Mouse (Mus musculus): Measurements from ENCODE around the gene Ank.

Gene Ank

GRCm38 (mm10) chr15:27598786-27599385, 132.4 kb downstream of the Ank start:
- DNase-seq (ENCODE audit: low read depth), result no peak

DNA sequence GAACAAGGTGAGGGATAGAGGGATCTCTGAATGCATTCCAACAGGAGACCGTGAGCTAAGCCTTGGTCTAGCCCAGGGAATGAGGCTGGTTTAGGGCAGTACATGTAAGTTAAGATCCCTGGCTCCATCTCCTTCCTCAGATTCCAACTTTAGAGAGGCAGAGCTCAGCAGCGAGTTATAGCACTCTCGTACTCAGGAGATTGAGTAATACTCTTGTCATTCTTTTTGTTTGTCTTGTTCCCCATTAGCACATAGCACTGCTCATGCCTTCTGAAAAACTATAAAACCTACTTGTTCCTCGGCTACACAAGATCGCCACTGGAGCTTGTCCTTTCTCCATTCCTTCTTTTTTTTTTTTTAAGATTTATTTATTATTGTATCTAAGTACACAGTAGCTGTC, 134.0 kb downstream of the Ank start:
- no peak for DNase-seq (ENCODE audit: low read depth)

GRCm38 (mm10) chr15:27604558-27604957, 138.1 kb downstream of the Ank start:
- DNase-seq (ENCODE audit: low read depth), result no peak

DNA sequence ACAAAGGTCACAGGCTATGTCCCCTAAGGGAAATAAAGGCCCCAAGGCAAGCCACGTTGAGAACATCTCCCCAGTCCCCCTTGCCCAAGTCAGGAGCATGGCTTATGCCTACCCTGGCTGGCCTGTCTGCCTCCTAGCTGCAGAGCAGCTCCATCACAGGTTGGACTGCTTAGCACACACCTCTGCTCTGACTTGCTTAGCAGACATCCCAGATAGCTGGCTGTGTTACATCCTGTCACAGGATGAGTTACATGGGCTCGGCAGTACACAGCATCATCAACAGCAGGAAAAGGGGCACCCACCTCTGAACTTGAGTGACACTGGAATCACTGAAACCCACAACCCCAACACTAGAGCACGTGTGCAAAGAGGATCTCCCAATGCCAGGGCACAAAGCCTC, 138.8 kb downstream of the Ank start:
- DNase-seq (ENCODE audit: low read depth), result no peak

GRCm38 (mm10) chr15:27609554-27609953, 143.1 kb downstream of the Ank start:
- DNase-seq (ENCODE audit: low read depth), result peak; percentile 90

DNA sequence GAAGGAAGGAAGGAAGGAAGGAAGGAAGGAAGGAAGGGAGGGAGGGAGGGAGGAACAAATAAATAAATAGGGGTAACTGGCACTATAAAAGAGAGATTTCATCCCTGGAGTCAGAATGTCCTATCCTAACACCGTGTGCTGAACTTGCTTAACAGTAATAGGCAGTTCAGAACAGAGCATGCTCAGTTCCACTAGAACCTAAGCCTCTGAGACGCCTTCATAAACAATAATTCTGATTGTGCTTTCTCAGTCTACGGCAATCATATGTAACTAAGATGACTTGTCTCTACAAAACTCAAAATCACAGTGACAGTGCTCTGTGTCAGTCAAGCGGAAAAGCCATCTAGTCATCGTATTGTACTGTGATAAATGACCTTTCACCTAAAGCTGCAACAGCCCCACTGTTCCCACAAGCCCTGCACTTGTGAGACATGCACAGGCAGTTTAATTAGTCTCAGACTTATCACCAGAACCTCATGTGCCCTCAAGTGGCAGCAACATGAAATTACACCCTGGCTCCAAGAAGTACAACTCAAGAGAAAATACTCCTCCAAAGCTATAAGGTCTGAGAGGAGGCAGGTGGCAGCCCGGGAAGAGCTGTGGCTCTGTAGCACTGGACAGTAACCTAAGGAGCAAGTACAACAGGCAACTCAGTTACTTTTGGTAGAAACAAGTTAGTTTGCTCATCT, 146.2 kb downstream of the Ank start:
- peak; percentile 86 for DNase-seq (ENCODE audit: low read depth)

- no peak for DNase-seq (ENCODE audit: low read depth)
Measured at GRCm38 (mm10) chr15:27613255-27613654, 146.8 kb downstream of the Ank start.

DNA sequence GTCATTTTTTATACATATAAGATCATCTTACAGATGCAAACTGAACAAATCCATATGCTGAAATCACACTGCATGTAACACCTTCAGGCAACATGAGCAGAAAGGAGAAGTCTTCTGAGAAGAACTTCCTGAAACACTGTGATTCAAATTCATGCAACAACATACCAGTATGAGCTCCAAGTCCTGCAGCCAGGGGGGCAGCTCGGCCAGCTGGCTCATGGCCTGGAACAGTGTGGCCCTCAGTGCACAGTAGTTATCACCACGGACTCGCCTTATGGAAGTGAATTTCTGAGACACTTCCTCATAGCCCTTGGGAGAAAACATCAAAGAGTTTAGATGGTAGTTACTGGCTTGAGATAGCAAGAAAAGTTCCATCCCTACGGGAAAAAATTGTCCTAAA, 149.7 kb downstream of the Ank start:
- DNase-seq (ENCODE audit: low read depth), result no peak

DNA sequence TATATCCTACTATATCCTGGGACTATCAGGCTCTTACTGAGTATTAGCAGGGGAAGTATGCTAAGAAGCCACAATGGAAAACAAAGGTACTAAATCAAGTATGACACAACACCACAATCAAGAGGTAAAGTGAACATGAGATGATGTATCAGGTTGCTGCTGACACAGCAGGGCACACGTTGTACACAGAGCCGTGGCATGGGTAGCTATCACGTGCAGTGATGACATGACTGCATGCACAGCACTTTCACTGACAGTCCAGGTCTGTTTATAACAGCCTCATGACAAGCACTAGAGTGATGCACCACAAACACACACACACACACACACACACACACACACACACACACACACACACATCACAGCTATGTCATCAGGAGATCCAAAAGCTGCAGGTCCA, 150.8 kb downstream of the Ank start:
- no peak for DNase-seq (ENCODE audit: low read depth)

- peak; percentile 39 for DNase-seq (ENCODE audit: low read depth)
Measured at GRCm38 (mm10) chr15:27618778-27619533, 152.5 kb downstream of the Ank start.

- no peak for DNase-seq (ENCODE audit: low read depth)
Measured at GRCm38 (mm10) chr15:27619683-27620082, 153.2 kb downstream of the Ank start.

- DNase-seq (ENCODE audit: low read depth), result peak; percentile 22
Measured at GRCm38 (mm10) chr15:27620475-27621185, 154.2 kb downstream of the Ank start.

DNA sequence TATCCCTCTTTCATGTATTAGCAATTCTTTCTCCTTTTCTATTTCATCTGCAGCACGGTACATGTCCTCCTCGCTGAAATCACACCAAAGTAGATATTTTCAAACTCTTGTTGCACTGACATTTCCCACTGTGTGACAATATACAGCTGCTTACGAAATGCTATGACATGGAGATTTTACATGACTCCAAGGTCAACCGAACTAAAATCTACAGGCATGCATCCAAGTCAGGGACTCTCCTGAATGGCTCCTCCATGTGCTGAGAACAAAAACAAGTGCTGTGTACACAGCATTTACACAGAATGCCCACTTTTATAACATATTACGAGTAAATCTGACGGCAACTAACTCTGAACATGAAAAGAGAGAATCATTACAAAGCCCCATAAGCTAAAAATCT, 156.8 kb downstream of the Ank start:
- DNase-seq (ENCODE audit: low read depth), result no peak

DNA sequence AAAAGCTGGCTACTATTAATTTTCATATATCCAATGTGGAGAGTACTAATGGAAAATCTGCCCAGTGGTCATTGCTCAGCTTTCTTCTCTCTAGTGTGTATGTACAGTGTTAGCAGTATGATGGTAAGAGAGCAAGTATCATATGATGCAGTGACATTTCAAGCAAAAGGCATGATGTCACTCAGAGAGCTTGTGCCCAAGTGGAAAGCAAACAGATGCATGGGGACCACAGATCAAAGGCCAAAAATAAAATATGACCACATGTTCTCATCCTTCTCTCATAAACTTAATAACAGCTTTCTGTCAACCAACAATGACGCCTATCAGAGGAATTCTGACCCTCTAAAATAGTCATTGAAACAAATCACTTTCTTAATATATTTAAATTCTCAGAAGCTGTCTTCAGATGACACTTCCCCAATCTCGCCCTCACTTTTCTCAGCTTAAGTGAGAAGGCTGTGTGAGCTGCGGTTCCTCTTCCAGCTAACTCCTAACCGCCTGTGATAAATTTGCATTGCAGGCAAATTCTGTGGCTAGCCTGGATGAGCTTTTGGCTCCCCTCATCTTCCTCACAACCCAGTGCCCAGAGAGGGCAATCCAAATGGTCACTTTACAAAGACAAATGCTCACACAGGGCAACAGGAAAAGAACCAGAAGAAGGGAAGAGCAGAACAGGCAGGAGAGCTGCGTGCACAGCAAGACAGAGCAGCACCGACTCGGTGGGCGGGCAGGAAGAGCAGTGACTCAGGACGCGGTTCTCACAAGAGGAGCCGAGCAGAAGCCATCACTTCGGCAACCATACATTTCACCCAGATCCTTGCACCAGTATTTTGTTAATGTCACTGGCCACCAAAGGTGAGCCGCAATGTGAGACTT, 158.8 kb downstream of the Ank start:
- DNase-seq (ENCODE audit: low read depth), result no peak

- DNase-seq (ENCODE audit: low read depth), result no peak
Measured at GRCm38 (mm10) chr15:27625890-27626255, 159.4 kb downstream of the Ank start.

- DNase-seq (ENCODE audit: low read depth), result no peak
Measured at GRCm38 (mm10) chr15:27626314-27626713, 159.8 kb downstream of the Ank start.

DNA sequence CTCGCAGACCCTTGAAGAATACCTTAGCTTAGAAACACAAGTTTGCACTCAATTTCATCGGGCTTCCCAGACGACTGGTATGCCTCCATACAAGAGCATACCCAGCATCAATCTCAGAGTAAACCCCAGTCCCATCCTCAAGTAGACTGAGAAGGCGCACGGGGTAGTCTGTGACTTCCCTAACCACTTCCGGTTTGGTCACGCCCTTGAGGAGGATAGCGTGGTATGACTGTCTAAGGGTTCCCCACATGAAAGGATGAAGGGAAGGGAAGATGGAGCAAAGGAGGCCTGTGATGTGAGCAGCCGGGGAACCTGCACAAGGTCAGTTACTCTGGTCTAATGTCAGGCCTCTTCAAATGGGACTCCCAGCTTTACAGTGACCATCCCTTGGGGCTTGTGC, 161.3 kb downstream of the Ank start:
- peak; percentile 43 for DNase-seq (ENCODE audit: low read depth)

GRCm38 (mm10) chr15:27629046-27629445, 162.6 kb downstream of the Ank start:
- DNase-seq (ENCODE audit: low read depth), result no peak

- DNase-seq (ENCODE audit: low read depth), result peak; percentile 39
Measured at GRCm38 (mm10) chr15:27629800-27630600, 163.5 kb downstream of the Ank start.

- peak; percentile 96 for DNase-seq (ENCODE audit: low read depth)
Measured at GRCm38 (mm10) chr15:27630601-27631383, 164.3 kb downstream of the Ank start, which contains the start of gene Otulin. Otulin (minus strand) TSS chr15:27630693.
